Mouse (Mus musculus) duodenum, adult 2 months (tissue): ENCODE data around the gene Plekhf1. TPM values are rescaled to one million over a fixed set of nuclear protein-coding genes. Genes with fewer than 3 reads are reported as not detected.

Source experiments
- polyA plus RNA-seq: library from polyadenylated mRNA; depleted of rRNA; stranded (reverse); fragments of >200 nt; gene quantifications from 2 replicates; pipeline ENCODE4 v1.2.3, GENCODE M21; 2012; ENCODE audit warnings: low replicate concordance; rRNA removed

The Plekhf1 gene
- 8.7 and 14.8 TPM in 2 replicates for polyA plus RNA-seq

DNA sequence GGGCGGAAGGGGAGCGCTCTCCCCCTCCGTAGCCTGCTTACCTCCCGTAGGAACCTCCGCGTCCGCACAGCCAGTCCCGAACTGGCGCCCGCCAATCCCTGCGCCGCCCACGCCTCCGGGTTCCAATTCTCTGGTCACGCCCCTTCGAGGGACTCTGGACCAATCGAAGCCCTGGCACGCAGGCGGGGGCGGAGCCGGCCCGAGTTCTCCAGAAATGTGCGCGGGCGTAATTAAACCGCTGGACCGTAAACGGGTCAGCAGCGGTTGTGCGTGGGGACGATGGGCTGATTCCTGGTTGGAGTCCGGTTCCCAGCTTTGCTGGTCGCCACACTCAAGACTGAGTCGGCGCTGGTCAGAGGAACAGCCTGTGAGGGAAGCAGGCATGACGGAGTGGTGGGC is at the start of gene Plekhf1:
Gene Plekhf1 (minus strand): TSS at position 117 of the 399 bp plus-strand sequence.

GRCm38 (mm10) chr7:38270703-38271510 is 43.1 kb upstream of the Plekhf1 start, which contains the start of gene Pop4:
Gene Pop4, minus strand, starts transcription at chr7:38271423.

GRCm38 (mm10) chr7:38182962-38183687 is 44.7 kb downstream of the Plekhf1 start, which contains the start of gene 1600014C10Rik:
Gene 1600014C10Rik, plus strand, starts transcription at chr7:38183217.

Other genes starting within 250 kb of the Plekhf1 start
- gene Uri1, start 204.5 kb downstream of the Plekhf1 start, polyA plus RNA-seq, result 3.2 and 3.3 TPM in 2 replicates
- gene Ccne1, start 120.5 kb downstream of the Plekhf1 start, polyA plus RNA-seq, result 4.7 and 11.8 TPM in 2 replicates
- 15.4 and 26.0 TPM in 2 replicates for gene 1600014C10Rik, start 44.8 kb downstream of the Plekhf1 start, polyA plus RNA-seq
- 3.5 and 3.9 TPM in 2 replicates for gene Pop4, start 43.4 kb upstream of the Plekhf1 start, polyA plus RNA-seq